Mouse (Mus musculus): ENCODE results near the gene Ttc26.

The Ttc26 gene

DNA sequence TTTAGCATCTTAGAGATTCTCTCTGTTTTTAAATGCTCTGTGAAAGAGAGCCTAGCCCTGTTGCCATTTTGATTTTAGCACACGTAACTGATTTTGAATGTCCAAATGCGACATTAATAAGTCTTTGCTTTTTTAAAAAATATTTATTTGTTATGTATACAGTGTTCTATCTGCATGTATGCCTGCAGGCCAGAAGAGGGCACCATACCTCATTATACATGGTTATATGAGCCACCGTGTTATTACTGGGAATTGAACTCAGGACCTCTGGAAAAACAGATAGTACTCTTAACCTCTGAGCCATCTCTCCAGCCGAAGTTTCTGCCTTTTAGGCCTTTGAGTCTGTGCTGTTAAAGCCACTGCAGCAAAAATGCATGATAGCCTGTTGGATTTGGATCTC lies 88.3 kb downstream of the Ttc26 start:
- WGBS, result 82% methylated on average over 4 of the region's 4 CpGs
